Mouse (Mus musculus): ENCODE data around the gene Fbxl20.

The Fbxl20 gene

GRCm38 (mm10) chr11:98123424-98123823 is 26.8 kb downstream of the Fbxl20 start:
- H3K9me3 ChIP-seq (ENCODE audit: low read length): no peaks in the 10 kb centered on the region
- TF ChIP-seq NANOG (IDR thresholded peaks at IDR 0.05; ENCODE audit: borderline replicate concordance, low read length) (no peak), POU5F1 (IDR thresholded peaks at IDR 0.05; ENCODE audit: borderline replicate concordance, low read length) (no peak)
- H3K4me1 ChIP-seq (replicated peaks; ENCODE audit: low read depth, low read length): peaks cover 36% of the 10 kb centered on the region
- peaks cover 12% of the 10 kb centered on the region for H3K36me3 ChIP-seq (ENCODE audit: insufficient read depth, low read length)
- no peaks in the 10 kb centered on the region for H3K27me3 ChIP-seq (ENCODE audit: insufficient read depth, low read length)
- H3K4me3 ChIP-seq (replicated peaks; ENCODE audit: low read length): no peak overlapping the region

GRCm38 (mm10) chr11:98114363-98114762 is 35.8 kb downstream of the Fbxl20 start:
- peaks cover 43% of the 10 kb centered on the region for H3K36me3 ChIP-seq (ENCODE audit: insufficient read depth, low read length)
- no peaks in the 10 kb centered on the region for H3K27me3 ChIP-seq (ENCODE audit: insufficient read depth, low read length)
- H3K4me1 ChIP-seq (replicated peaks; ENCODE audit: low read depth, low read length): no peaks in the 10 kb centered on the region
- H3K4me3 ChIP-seq (replicated peaks; ENCODE audit: low read length): no peak overlapping the region
- peaks cover 3% of the 10 kb centered on the region; the same call in 1 of the 2 replicates for H3K9me3 ChIP-seq (ENCODE audit: low read length)
- no peak for TF ChIP-seq POU5F1 (IDR thresholded peaks at IDR 0.05; ENCODE audit: borderline replicate concordance, low read length)
- no peak for TF ChIP-seq CTCF (conservative IDR thresholded peaks at IDR 0.05; ENCODE audit: low read length)
- no peak for TF ChIP-seq NANOG (IDR thresholded peaks at IDR 0.05; ENCODE audit: borderline replicate concordance, low read length)

GRCm38 (mm10) chr11:98113504-98113903 is 36.7 kb downstream of the Fbxl20 start:
- no peaks in the 10 kb centered on the region for H3K27me3 ChIP-seq (ENCODE audit: insufficient read depth, low read length)
- H3K4me1 ChIP-seq (replicated peaks; ENCODE audit: low read depth, low read length): no peaks in the 10 kb centered on the region
- H3K36me3 ChIP-seq (ENCODE audit: insufficient read depth, low read length): peaks cover 47% of the 10 kb centered on the region
- no peak overlapping the region for H3K4me3 ChIP-seq (replicated peaks; ENCODE audit: low read length)
- TF ChIP-seq NANOG (IDR thresholded peaks at IDR 0.05; ENCODE audit: borderline replicate concordance, low read length): no peak
- TF ChIP-seq POU5F1 (IDR thresholded peaks at IDR 0.05; ENCODE audit: borderline replicate concordance, low read length): no peak
- TF ChIP-seq CTCF (conservative IDR thresholded peaks at IDR 0.05; ENCODE audit: low read length): no peak
- peaks cover 3% of the 10 kb centered on the region; the same call in 1 of the 2 replicates for H3K9me3 ChIP-seq (ENCODE audit: low read length)

- Histone ChIP-seq H3K9me3 (ENCODE audit: low read length) (no peaks in the 10 kb centered on the region), H3K4me3 (replicated peaks; ENCODE audit: low read length) (no peak overlapping the region), H3K27me3 (ENCODE audit: insufficient read depth, low read length) (no peaks in the 10 kb centered on the region), H3K4me1 (replicated peaks; ENCODE audit: low read depth, low read length) (no peaks in the 10 kb centered on the region), H3K36me3 (ENCODE audit: insufficient read depth, low read length) (peaks cover 57% of the 10 kb centered on the region)
- no peak for TF ChIP-seq CTCF (conservative IDR thresholded peaks at IDR 0.05; ENCODE audit: low read length)
- no peak for TF ChIP-seq NANOG (IDR thresholded peaks at IDR 0.05; ENCODE audit: borderline replicate concordance, low read length)
- TF ChIP-seq POU5F1 (IDR thresholded peaks at IDR 0.05; ENCODE audit: borderline replicate concordance, low read length): no peak
Measured at GRCm38 (mm10) chr11:98109706-98110105, 40.5 kb downstream of the Fbxl20 start.

GRCm38 (mm10) chr11:98101332-98101731 is 48.9 kb downstream of the Fbxl20 start:
- H3K9me3 ChIP-seq (ENCODE audit: low read length): no peaks in the 10 kb centered on the region
- peaks cover 74% of the 10 kb centered on the region for H3K36me3 ChIP-seq (ENCODE audit: insufficient read depth, low read length)
- no peak for TF ChIP-seq CTCF (conservative IDR thresholded peaks at IDR 0.05; ENCODE audit: low read length)
- H3K4me1 ChIP-seq (replicated peaks; ENCODE audit: low read depth, low read length): peaks cover 10% of the 10 kb centered on the region
- H3K4me3 ChIP-seq (replicated peaks; ENCODE audit: low read length): no peak overlapping the region
- no peaks in the 10 kb centered on the region for H3K27me3 ChIP-seq (ENCODE audit: insufficient read depth, low read length)

GRCm38 (mm10) chr11:98090583-98090982 is 59.6 kb downstream of the Fbxl20 start:
- H3K4me1 ChIP-seq (replicated peaks; ENCODE audit: low read depth, low read length): peaks cover 51% of the 10 kb centered on the region
- H3K36me3 ChIP-seq (ENCODE audit: insufficient read depth, low read length): peaks cover 58% of the 10 kb centered on the region
- no peaks in the 10 kb centered on the region for H3K9me3 ChIP-seq (ENCODE audit: low read length)
- no peaks in the 10 kb centered on the region for H3K27me3 ChIP-seq (ENCODE audit: insufficient read depth, low read length)
- H3K4me3 ChIP-seq (replicated peaks; ENCODE audit: low read length): no peak overlapping the region
- TF ChIP-seq POU5F1 (IDR thresholded peaks at IDR 0.05; ENCODE audit: borderline replicate concordance, low read length) (no peak), CTCF (conservative IDR thresholded peaks at IDR 0.05; ENCODE audit: low read length) (no peak), NANOG (IDR thresholded peaks at IDR 0.05; ENCODE audit: borderline replicate concordance, low read length) (no peak)

GRCm38 (mm10) chr11:98088224-98088623 is 62.0 kb downstream of the Fbxl20 start:
- Histone ChIP-seq H3K4me3 (replicated peaks; ENCODE audit: low read length) (no peak overlapping the region), H3K27me3 (ENCODE audit: insufficient read depth, low read length) (no peaks in the 10 kb centered on the region), H3K9me3 (ENCODE audit: low read length) (no peaks in the 10 kb centered on the region), H3K4me1 (replicated peaks; ENCODE audit: low read depth, low read length) (peaks cover 62% of the 10 kb centered on the region), H3K36me3 (ENCODE audit: insufficient read depth, low read length) (peaks cover 48% of the 10 kb centered on the region)
- no peak for TF ChIP-seq CTCF (conservative IDR thresholded peaks at IDR 0.05; ENCODE audit: low read length)
- TF ChIP-seq NANOG (IDR thresholded peaks at IDR 0.05; ENCODE audit: borderline replicate concordance, low read length): no peak
- TF ChIP-seq POU5F1 (IDR thresholded peaks at IDR 0.05; ENCODE audit: borderline replicate concordance, low read length): no peak

GRCm38 (mm10) chr11:98086574-98086973 is 63.6 kb downstream of the Fbxl20 start:
- peaks cover 62% of the 10 kb centered on the region for H3K4me1 ChIP-seq (replicated peaks; ENCODE audit: low read depth, low read length)
- no peaks in the 10 kb centered on the region for H3K27me3 ChIP-seq (ENCODE audit: insufficient read depth, low read length)
- TF ChIP-seq CTCF (conservative IDR thresholded peaks at IDR 0.05; ENCODE audit: low read length) (no peak), NANOG (IDR thresholded peaks at IDR 0.05; ENCODE audit: borderline replicate concordance, low read length) (peak; percentile 81; the same call in 1 of the 2 replicates)
- no peaks in the 10 kb centered on the region for H3K9me3 ChIP-seq (ENCODE audit: low read length)
- H3K36me3 ChIP-seq (ENCODE audit: insufficient read depth, low read length): peaks cover 32% of the 10 kb centered on the region
- H3K4me3 ChIP-seq (replicated peaks; ENCODE audit: low read length): peak overlapping the region; percentile 24; the same call in 1 of the 2 replicates

- Histone ChIP-seq H3K36me3 (ENCODE audit: insufficient read depth, low read length) (peaks cover 28% of the 10 kb centered on the region), H3K4me1 (replicated peaks; ENCODE audit: low read depth, low read length) (peaks cover 62% of the 10 kb centered on the region), H3K9me3 (ENCODE audit: low read length) (no peaks in the 10 kb centered on the region), H3K27me3 (ENCODE audit: insufficient read depth, low read length) (no peaks in the 10 kb centered on the region), H3K4me3 (replicated peaks; ENCODE audit: low read length) (peak overlapping the region; percentile 24; the same call in 1 of the 2 replicates)
- TF ChIP-seq POU5F1 (IDR thresholded peaks at IDR 0.05; ENCODE audit: borderline replicate concordance, low read length): no peak
- no peak for TF ChIP-seq NANOG (IDR thresholded peaks at IDR 0.05; ENCODE audit: borderline replicate concordance, low read length)
- no peak for TF ChIP-seq CTCF (conservative IDR thresholded peaks at IDR 0.05; ENCODE audit: low read length)
Measured at GRCm38 (mm10) chr11:98086141-98086540, 64.1 kb downstream of the Fbxl20 start.
